Mouse (Mus musculus): ENCODE results near the gene Arrdc5. TPM values are rescaled to one million over a fixed set of nuclear protein-coding genes. Genes with fewer than 3 reads are reported as not detected.
A peak's percentile ranks its signal among the peaks of the same experiment; 100 is the strongest.

Arrdc5 gene
- total and polyA plus RNA-seq, 3 experiments, result not detected

GRCm38 (mm10) chr17:56291826-56292475 is 8.1 kb downstream of the Arrdc5 start:
- H3K4me3 ChIP-seq (replicated peaks in 1 of 3; ENCODE audit: low read depth in 2 of 3, low read length in 2 of 3, poor library complexity in 1 of 3), result no peak overlapping the region

GRCm38 (mm10) chr17:56291171-56291511 is 8.9 kb downstream of the Arrdc5 start:
- H3K4me2 ChIP-seq (ENCODE audit: insufficient read depth, low read depth, poor library complexity, severe bottlenecking), result peak overlapping the region; percentile 81
- DNase-seq (ENCODE audit: extremely low read depth), result peak; percentile 97
- peaks cover 5 to 13% of the 10 kb centered on the region in 2 experiments for H3K36me3 ChIP-seq (replicated peaks in 1 of 2; ENCODE audit: control insufficient read depth in 1 of 2, insufficient read depth in 1 of 2, low read length in 1 of 2)
- no peaks in the 10 kb centered on the region for H3K9me3 ChIP-seq (replicated peaks; ENCODE audit: low read length)
- peak overlapping the region; percentile 77 for H3K9ac ChIP-seq (ENCODE audit: insufficient read depth, low read depth)
- peaks cover 24 to 59% of the 10 kb centered on the region in 2 experiments for H3K4me1 ChIP-seq (ENCODE audit: control insufficient read depth in 1 of 2, insufficient read depth in 2 of 2)
- H3K27ac ChIP-seq (ENCODE audit: insufficient read depth, low read depth), result peak overlapping the region; percentile 87
- H3K27me3 ChIP-seq (replicated peaks), result no peaks in the 10 kb centered on the region
- H3K4me3 ChIP-seq (replicated peaks in 1 of 3; ENCODE audit: low read depth in 2 of 3, low read length in 2 of 3, poor library complexity in 1 of 3), result peak overlapping the region in 2 of 3 experiments; percentile 28 to 46
- H3K79me2 ChIP-seq (replicated peaks; ENCODE audit: control insufficient read depth, extremely low read depth, insufficient read depth, poor library complexity, severe bottlenecking), result no peaks in the 10 kb centered on the region
- dilution Hi-C loops (cut with MboI; ENCODE audit: extremely low pct_ligation_motif_present, extremely low pct_unique_long_range_greater_than_20kb, low sequenced_read_pairs) (no loop called here), in situ Hi-C loops (cut with MboI; ENCODE audit: low pct_ligation_motif_present, low pct_unique_long_range_greater_than_20kb, low sequenced_read_pairs) (no loop called here)
- no peak for TF ChIP-seq MAFK (IDR thresholded peaks at IDR 0.05; ENCODE audit: insufficient replicate concordance, low read length)
- no peak for TF ChIP-seq SIN3A (IDR thresholded peaks at IDR 0.05; ENCODE audit: low read length)
- peak; percentile 59; the same call in 1 of the 2 replicates for TF ChIP-seq MEF2A (IDR thresholded peaks at IDR 0.05; ENCODE audit: borderline replicate concordance, low read depth, low read length)
- TF ChIP-seq TCF12 (IDR thresholded peaks at IDR 0.05; ENCODE audit: low read depth, low read length), result peak; percentile 71
- TF ChIP-seq E2F4 (IDR thresholded peaks at IDR 0.05; ENCODE audit: insufficient replicate concordance, low read depth, low read length), result no peak
- TF ChIP-seq CHD2 (IDR thresholded peaks at IDR 0.05; ENCODE audit: low read length), result no peak
- TF ChIP-seq KAT2A (IDR thresholded peaks at IDR 0.05; ENCODE audit: insufficient replicate concordance, low read length), result 0 out of 2 replicates have a peak, but pooled peaks have one; percentile 46
- no peak for TF ChIP-seq ZMIZ1 (IDR thresholded peaks at IDR 0.05; ENCODE audit: low read depth, low read length)
- peak; percentile 3; the same call in 1 of the 2 replicates for TF ChIP-seq BHLHE40 (IDR thresholded peaks at IDR 0.05; ENCODE audit: low read depth, low read length)
- TF ChIP-seq ELF1 (IDR thresholded peaks at IDR 0.05; ENCODE audit: low read depth, low read length), result peak; percentile 92
- TF ChIP-seq USF2 (conservative IDR thresholded peaks at IDR 0.05; ENCODE audit: low read depth, low read length), result no peak
- TF ChIP-seq JUN (IDR thresholded peaks at IDR 0.05; ENCODE audit: insufficient read depth, low read depth, low read length), result no peak
- TF ChIP-seq SMC3 (IDR thresholded peaks at IDR 0.05; ENCODE audit: low read depth, low read length), result peak; percentile 83
- peak; percentile 75 for TF ChIP-seq HCFC1 (IDR thresholded peaks at IDR 0.05; ENCODE audit: low read depth, low read length)
- 0 out of 2 replicates have a peak, but pooled peaks have one; percentile 34 for TF ChIP-seq ETS1 (conservative IDR thresholded peaks at IDR 0.05; ENCODE audit: low read depth, low read length)
- peak; percentile 70 for TF ChIP-seq IRF4 (IDR thresholded peaks at IDR 0.05; ENCODE audit: low read depth, low read length)
- TF ChIP-seq MAZ (IDR thresholded peaks at IDR 0.05; ENCODE audit: low read depth, low read length), result peak; percentile 90
- TF ChIP-seq PAX5 (IDR thresholded peaks at IDR 0.05; ENCODE audit: low read length), result no peak
- TF ChIP-seq ZNF384 (IDR thresholded peaks at IDR 0.05; ENCODE audit: low read depth, low read length), result peak; percentile 96
- TF ChIP-seq ZKSCAN1 (IDR thresholded peaks at IDR 0.05; ENCODE audit: borderline replicate concordance, low read depth, low read length), result no peak
- TF ChIP-seq POLR2A (IDR thresholded peaks at IDR 0.05; ENCODE audit: low read depth, low read length), result peak; percentile 53; the same call in 1 of the 2 replicates
- TF ChIP-seq TBP (conservative IDR thresholded peaks at IDR 0.05; ENCODE audit: low read depth, low read length), result peak; percentile 75
- no peak for TF ChIP-seq ZC3H11A (IDR thresholded peaks at IDR 0.05; ENCODE audit: low read depth, low read length)
- peak; percentile 52 for TF ChIP-seq RAD21 (IDR thresholded peaks at IDR 0.05; ENCODE audit: low read depth, low read length)
- no peak for TF ChIP-seq JUND (conservative IDR thresholded peaks at IDR 0.05; ENCODE audit: low read depth, low read length)
- TF ChIP-seq POLR2AphosphoS2 (IDR thresholded peaks at IDR 0.05; ENCODE audit: low read depth, low read length), result no peak
- TF ChIP-seq EP300 (IDR thresholded peaks at IDR 0.05; ENCODE audit: low read length), result no peak
- no peak for TF ChIP-seq UBTF (IDR thresholded peaks at IDR 0.05; ENCODE audit: low read depth, low read length)
- no peak for TF ChIP-seq MXI1 (IDR thresholded peaks at IDR 0.05; ENCODE audit: low read depth, low read length)
- no peak for TF ChIP-seq CHD1 (IDR thresholded peaks at IDR 0.05; ENCODE audit: low read depth, low read length)
- TF ChIP-seq NRF1 (IDR thresholded peaks at IDR 0.05; ENCODE audit: low read depth, low read length), result peak; percentile 82
- TF ChIP-seq MAX (IDR thresholded peaks at IDR 0.05; ENCODE audit: low read length), result no peak

More at GRCm38 (mm10) chr17:56291826-56292475, 8.1 kb downstream of the Arrdc5 start:
- Histone ChIP-seq H3K4me2 (ENCODE audit: insufficient read depth, low read depth, poor library complexity, severe bottlenecking) (peak overlapping the region; percentile 81; the same call in 1 of the 2 replicates), H3K9ac (ENCODE audit: insufficient read depth, low read depth) (peak overlapping the region; percentile 77; the same call in 1 of the 2 replicates), H3K27me3 (replicated peaks) (no peaks in the 10 kb centered on the region), H3K36me3 (replicated peaks in 1 of 2; ENCODE audit: control insufficient read depth in 1 of 2, insufficient read depth in 1 of 2, low read length in 1 of 2) (peaks cover 0 to 5% of the 10 kb centered on the region in 2 experiments), H3K79me2 (replicated peaks; ENCODE audit: control insufficient read depth, extremely low read depth, insufficient read depth, poor library complexity, severe bottlenecking) (no peaks in the 10 kb centered on the region), H3K4me1 (ENCODE audit: control insufficient read depth in 1 of 2, insufficient read depth in 2 of 2) (peaks cover 24 to 59% of the 10 kb centered on the region in 2 experiments), H3K27ac (ENCODE audit: insufficient read depth, low read depth) (no peak overlapping the region), H3K9me3 (replicated peaks; ENCODE audit: low read length) (no peaks in the 10 kb centered on the region)
- DNase-seq (ENCODE audit: extremely low read depth), result no peak
- TF ChIP-seq ZNF384 (IDR thresholded peaks at IDR 0.05; ENCODE audit: low read depth, low read length), result no peak
- dilution Hi-C loops (cut with MboI; ENCODE audit: extremely low pct_ligation_motif_present, extremely low pct_unique_long_range_greater_than_20kb, low sequenced_read_pairs) (no loop called here), in situ Hi-C loops (cut with MboI; ENCODE audit: low pct_ligation_motif_present, low pct_unique_long_range_greater_than_20kb, low sequenced_read_pairs) (no loop called here)

Measured in CH12.LX (cell line).